Mouse (Mus musculus) A20 (cell line): ENCODE results near the gene 4933411K16Rik.
A peak's percentile ranks its signal among the peaks of the same experiment; 100 is the strongest.
"Not testable (repeated sequence)": the region's sequence is repeated elsewhere in the genome, so short reads cannot be mapped to it uniquely, and the experiment has no call there.

Source experiments
- DNase-seq: peaks from one replicate; pipeline ENCODE4 v3.0.0-alpha.2; 2011; ENCODE audit warnings: low read depth, low spot score

The 4933411K16Rik gene

GRCm38 (mm10) chr19:42078566-42078965 lies 26.5 kb downstream of the 4933411K16Rik start:
- DNase-seq, result no peak

GRCm38 (mm10) chr19:42079006-42079405 lies 27.0 kb downstream of the 4933411K16Rik start:
- no peak for DNase-seq

- no peak for DNase-seq
Observed at GRCm38 (mm10) chr19:42079950-42080349, 27.9 kb downstream of the 4933411K16Rik start.

DNA sequence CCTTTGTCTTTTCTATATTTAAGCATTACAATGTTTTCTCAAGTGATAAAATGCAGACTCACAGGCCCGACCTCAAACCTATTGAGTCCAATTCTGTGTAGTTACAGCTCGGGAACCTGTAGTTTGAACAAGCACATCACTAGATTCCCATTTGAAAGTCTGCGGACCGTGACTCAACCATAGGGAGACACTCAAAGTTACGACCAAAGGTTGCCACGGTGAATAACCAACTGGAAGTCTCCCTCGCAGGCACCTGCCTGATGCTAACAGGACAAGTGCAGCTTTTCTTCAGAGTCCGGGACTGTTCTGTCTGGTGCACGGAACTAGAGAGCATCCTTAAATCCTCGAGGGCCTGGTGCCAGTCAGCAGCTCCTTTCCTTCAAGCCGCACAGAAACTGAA lies 28.4 kb downstream of the 4933411K16Rik start:
- no peak for DNase-seq

- not testable (repeated sequence) for DNase-seq
Observed at GRCm38 (mm10) chr19:42081613-42082012, 29.6 kb downstream of the 4933411K16Rik start.

DNA sequence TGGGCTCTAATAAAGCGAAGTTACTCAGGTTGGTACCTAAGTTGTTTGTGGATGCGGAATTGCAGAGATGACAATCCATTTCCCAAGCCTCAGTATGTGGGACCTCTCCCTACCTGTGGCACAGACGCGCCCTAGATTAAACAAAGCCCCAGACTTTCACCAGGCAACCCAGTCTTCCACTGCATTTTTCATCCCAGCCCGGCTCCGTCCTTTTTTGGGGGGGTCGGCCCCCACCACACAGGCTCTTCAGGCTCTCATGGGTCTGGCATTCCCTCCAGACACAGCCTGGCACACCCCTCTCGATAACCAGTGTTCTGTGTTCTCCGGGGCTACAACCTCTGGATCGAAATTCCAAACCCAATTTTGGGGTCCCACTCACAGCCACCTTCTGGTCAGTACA lies 33.6 kb downstream of the 4933411K16Rik start:
- DNase-seq, result no peak

GRCm38 (mm10) chr19:42086166-42086565 lies 34.1 kb downstream of the 4933411K16Rik start, which contains the start of gene Morn4:
TSS of gene Morn4 (minus strand) at chr19:42086357.
- no peak for DNase-seq

DNA sequence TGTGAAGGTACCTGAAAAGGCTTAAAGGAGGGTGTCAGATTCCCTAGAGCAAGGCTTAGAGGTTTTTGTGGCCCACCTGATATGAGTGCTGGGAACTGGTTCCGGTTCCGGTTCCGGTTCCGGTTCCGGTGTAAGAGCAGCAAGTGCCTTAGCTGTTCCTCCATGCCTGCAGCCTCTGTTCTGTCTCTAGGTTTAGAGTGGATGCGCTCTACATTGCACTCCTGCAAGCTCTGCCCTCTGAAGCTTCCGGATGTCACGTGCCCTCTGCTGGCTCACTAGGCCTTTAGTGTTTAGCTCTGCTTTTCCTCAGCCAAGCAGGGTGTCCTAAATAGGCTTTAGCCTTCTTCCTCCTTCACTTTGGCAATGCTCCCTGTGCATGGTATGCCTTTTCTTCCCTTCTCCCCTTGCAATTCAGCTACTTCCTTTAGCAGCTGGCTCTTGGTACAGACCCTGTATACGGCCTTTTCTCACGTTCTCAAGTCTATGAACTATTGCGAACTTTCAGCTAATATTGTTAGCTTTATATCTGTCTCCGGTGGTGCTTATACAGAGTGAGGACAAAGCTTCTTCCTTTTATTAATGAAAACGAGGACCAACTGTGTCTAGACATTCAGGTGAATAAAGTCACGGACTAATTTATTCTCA lies 37.2 kb downstream of the 4933411K16Rik start:
- peak; percentile 91 for DNase-seq

DNA sequence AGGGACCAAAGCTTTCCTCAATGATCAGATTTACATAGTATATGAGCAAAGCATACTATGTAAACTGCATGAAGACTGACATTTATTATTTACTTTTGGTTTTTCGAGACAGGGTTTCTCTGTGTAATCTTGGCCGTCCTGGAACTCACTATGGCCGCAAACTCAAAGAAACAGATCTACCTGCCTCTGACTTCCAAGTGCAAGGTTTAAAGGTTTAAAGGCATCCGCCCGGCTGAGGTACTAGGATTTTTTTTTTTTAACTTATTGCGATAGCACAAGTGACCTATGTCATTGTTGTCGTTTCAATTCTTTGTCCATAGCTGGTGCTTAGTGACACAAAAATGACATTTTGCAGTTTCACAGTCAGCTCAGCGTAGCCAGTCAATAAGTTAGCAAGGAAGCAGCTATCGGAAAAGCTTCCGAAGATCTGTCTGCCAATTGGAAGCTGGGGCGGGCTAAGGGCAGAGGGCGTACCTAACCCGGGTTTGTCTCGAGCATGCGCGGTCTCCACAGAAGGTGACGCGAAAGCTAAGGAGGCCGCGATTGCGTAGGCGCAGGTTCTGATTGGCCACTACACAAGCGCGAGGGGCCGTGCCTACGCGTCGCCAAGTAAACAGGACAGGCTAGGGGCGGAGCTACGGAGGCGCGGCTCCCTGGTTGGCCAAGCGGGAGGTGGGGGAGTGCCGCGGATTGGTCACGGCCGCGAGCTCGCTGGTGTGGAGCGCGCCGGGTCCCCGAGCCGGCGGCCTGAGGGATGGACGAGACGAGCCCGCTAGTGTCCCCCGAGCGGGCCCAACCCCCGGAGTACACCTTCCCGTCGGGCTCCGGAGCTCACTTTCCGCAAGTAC lies 37.9 kb downstream of the 4933411K16Rik start, which contains the start of gene Pi4k2a:
Gene Pi4k2a (plus strand): TSS at position 723 of the 848 bp plus-strand sequence.
- peak; percentile 100 for DNase-seq

DNA sequence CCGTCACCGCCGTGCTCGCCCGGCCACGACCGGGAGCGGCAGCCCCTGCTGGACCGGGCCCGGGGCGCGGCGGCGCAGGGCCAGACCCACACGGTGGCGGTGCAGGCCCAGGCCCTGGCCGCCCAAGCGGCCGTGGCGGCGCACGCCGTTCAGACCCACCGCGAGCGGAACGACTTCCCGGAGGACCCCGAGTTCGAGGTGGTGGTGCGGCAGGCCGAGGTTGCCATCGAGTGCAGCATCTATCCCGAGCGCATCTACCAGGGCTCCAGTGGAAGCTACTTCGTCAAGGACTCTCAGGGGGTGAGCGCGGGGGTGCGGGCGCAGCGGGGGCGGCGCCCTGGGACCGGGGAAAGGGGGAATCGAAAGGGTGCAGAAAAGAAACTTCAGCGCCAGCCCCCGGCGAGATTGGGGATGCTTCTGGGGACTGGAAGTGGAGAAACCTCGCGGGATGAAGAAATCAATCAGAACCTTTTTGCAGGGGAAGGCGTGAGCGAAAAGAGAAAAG lies 38.6 kb downstream of the 4933411K16Rik start:
- DNase-seq, result peak; percentile 78

GRCm38 (mm10) chr19:42099406-42099805 lies 47.4 kb downstream of the 4933411K16Rik start:
- no peak for DNase-seq
